Mouse (Mus musculus) layer of hippocampus, postnatal 10 days (tissue): ENCODE measurements at regions not wholly inside any gene's neighbourhood (a gene's known extent, or its start where the extent isn't known, plus 50 kb on each side); places are given as distances from the start of the nearest gene placed in this dataset.

Source experiments
- DNase-seq, 2 experiments: peaks; one replicate each; pipeline ENCODE4 v3.0.0; 2021; ENCODE audit warnings: low spot score in 2 of 2

GRCm38 (mm10) chr5:132837420-132837819, 294.3 kb upstream of the Auts2 start:
- DNase-seq, result no peak

GRCm38 (mm10) chr5:132828993-132829392, 285.8 kb upstream of the Auts2 start:
- DNase-seq, result no peak

GRCm38 (mm10) chr5:132827555-132828333, 284.6 kb upstream of the Auts2 start:
- no peak for DNase-seq

- peak in 1 of 2 experiments; percentile 14 for DNase-seq
Measured at GRCm38 (mm10) chr5:132826009-132826408, 282.9 kb upstream of the Auts2 start.

- no peak for DNase-seq
Measured at GRCm38 (mm10) chr5:132817665-132818064, 274.5 kb upstream of the Auts2 start.

- no peak for DNase-seq
Measured at GRCm38 (mm10) chr5:132809181-132809580, 266.0 kb upstream of the Auts2 start.

GRCm38 (mm10) chr5:132796061-132796460, 252.9 kb upstream of the Auts2 start:
- no peak for DNase-seq

GRCm38 (mm10) chr5:132792484-132792883, 249.3 kb upstream of the Auts2 start:
- no peak for DNase-seq

GRCm38 (mm10) chr5:132785291-132785690, 242.1 kb upstream of the Auts2 start:
- DNase-seq, result no peak

- DNase-seq, result no peak
Measured at GRCm38 (mm10) chr5:132784791-132785190, 241.6 kb upstream of the Auts2 start.

- no peak for DNase-seq
Measured at GRCm38 (mm10) chr5:132774141-132774680, 231.1 kb upstream of the Auts2 start.

GRCm38 (mm10) chr5:132760396-132760795, 217.3 kb upstream of the Auts2 start:
- no peak for DNase-seq

GRCm38 (mm10) chr5:132759751-132760150, 216.6 kb upstream of the Auts2 start:
- DNase-seq, result no peak

GRCm38 (mm10) chr5:132758941-132759340, 215.8 kb upstream of the Auts2 start:
- peak in 1 of 2 experiments; percentile 5 for DNase-seq

- no peak for DNase-seq
Measured at GRCm38 (mm10) chr5:132737966-132738365, 194.8 kb upstream of the Auts2 start.

GRCm38 (mm10) chr5:132728689-132729189, 185.6 kb upstream of the Auts2 start:
- DNase-seq, result no peak

- no peak for DNase-seq
Measured at GRCm38 (mm10) chr5:132724467-132724866, 181.3 kb upstream of the Auts2 start.

- no peak for DNase-seq
Measured at GRCm38 (mm10) chr5:132710301-132710700, 167.2 kb upstream of the Auts2 start.

GRCm38 (mm10) chr5:132707531-132707930, 164.4 kb upstream of the Auts2 start:
- DNase-seq, result no peak

GRCm38 (mm10) chr5:132703455-132704100, 160.4 kb upstream of the Auts2 start:
- no peak for DNase-seq

- no peak for DNase-seq
Measured at GRCm38 (mm10) chr5:132702573-132702972, 159.4 kb upstream of the Auts2 start.

GRCm38 (mm10) chr5:132690784-132691183, 147.6 kb upstream of the Auts2 start:
- DNase-seq, result no peak
